Mouse (Mus musculus) activated CD4-positive, CD25-positive, alpha-beta regulatory T cell, adult 4 months (primary cell): Measurements from ENCODE around the gene Smtnl1. TPM values are rescaled to one million over a fixed set of nuclear protein-coding genes. Genes with fewer than 3 reads are reported as not detected.

Experiments used
- ATAC-seq: one replicate; pipeline ENCODE4 v1.8.0; 2017
- polyA plus RNA-seq, 2 experiments: library from polyadenylated mRNA; unstranded; fragments of 100-300 nt; shearing (Covaris generic); gene quantifications; one replicate each; pipeline ENCODE4 v1.2.1; 2017

The Smtnl1 gene
- polyA plus RNA-seq: not detected

DNA sequence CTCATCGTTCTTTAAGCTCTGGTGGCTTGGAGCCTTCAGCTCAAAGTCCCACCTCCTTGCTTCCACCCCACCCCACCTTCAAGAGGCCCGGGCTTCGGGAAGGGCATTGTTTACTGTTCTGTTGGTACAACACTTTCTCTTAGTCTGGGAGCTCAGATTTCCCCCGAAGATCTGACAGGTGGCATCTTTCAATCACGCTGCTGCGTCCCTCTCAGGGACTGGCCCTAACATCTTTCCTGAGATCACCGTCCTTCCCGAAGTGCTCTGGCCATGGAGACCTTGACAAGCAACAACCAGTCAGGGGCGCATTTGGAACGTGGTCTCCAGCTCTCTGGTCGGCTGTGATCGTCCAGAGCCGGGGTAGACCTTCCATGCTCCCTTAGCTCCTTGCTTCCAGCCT is at the start of gene Smtnl1:
TSS of gene Smtnl1 (minus strand) at position 101 of the 400 bp plus-strand sequence.
- ATAC-seq: no peak

DNA sequence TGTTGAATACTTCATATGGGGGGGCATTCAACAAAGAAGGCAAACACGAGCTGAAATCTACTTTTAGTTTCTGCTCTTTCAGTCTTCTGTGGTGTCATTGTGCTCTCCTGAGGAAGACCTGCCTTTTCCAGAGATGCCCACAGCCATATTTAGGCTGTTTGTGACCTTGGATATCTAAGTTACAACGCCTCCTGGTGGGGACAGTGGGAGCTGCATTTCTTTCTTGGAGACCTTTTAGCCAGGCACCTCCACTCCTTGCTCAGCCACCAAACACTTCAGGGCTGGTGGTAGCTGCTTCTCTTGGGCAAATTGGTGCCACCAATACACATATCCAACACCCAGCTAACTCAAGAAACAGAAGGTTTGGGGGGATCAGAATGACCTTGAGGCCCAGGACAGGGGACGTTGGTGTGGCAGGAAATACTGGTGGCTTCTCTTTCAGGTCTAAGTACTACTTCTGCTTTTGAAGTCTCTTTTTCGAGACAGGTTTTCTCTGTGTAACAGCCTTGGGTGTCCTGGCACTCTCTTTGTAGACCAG is 48.2 kb upstream of the Smtnl1 start:
- ATAC-seq: no peak

DNA sequence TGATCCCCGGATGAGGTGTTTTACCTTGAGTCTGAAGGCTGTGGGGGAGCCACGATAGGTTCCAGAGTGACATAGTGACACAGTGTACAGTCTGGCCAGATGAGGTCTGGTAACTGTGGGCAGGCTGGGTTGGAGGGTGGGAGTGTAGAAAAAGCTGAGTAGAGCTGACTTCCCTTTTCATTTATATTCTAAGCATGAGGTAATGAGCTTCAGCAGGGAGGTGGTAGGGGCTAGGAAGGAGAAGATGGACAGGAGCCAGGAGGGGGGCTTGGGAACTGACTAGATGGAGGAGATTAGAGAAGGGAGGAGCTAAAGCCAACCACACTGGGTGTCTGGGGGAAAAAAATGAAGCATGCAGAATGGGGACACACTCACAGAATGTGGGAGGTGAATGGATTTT is 46.5 kb upstream of the Smtnl1 start:
- ATAC-seq: no peak

DNA sequence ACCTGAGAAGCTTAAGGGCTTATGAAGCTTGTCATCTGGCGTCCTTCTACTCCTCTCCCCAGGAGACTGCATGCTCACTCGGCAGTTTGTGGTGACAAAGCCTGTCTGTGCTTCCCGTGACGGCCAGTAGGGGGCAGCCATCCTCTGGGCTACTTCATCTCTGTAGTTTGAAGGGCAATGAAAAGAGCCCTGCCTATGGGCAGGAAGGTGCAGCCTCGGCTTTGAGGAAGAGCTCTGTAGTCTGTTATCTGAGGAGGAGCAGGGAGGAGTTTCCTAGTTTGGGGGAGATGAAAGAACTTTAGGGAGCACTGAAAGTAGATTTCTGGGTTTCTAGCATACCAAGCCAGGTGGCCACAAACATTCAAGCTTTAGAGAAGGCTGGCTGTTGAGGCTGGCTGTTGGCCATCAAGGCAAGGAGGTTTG is 46.1 kb upstream of the Smtnl1 start:
- ATAC-seq: peak; percentile 64

DNA sequence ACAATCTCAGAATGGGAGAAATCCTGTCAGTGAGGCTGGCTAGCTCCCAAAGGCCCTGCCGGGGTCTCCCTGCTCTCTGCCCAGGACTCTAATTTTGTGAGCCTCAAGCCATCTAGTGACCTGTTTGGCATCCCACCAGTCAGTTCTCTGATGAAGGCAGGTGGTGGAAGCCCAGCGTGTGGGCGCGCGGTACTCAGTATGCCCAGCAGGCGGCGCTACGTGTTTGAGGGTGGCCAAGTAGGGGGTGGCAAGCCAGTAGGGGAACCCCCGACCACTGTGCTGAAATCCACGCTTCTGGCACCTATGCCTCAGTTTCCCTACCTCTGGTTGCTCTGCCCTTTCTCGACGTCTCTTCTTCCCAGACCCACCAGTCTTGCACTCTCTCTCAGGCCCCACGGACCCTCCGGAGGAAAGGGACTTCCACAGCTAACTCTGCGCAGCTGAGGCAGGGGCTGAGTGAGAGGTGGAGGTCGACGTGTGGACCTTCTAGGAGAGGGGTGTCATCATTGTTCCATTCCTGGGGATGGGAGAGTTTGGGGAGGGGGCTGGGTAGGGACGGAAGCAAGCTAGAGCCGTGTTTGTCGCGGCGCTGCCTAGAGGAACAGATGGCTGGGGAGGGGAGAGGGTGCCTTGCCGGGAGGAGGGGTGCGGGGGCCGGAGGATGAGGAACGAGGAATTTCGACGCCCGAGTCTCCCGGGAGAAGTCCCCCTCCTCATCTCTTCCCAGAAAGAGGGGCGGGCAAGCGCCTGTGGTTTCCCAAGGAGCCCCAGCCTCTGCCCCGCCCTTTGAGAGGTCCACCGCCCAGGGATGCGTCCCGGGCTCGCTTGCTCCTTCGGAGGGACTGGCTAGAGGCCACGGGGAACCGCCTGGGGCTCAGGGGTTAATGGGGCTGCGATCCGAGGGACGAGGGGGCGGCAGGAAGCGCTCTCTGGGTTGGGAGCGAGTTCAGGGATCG is 43.4 kb upstream of the Smtnl1 start:
- peak; percentile 54 for ATAC-seq

DNA sequence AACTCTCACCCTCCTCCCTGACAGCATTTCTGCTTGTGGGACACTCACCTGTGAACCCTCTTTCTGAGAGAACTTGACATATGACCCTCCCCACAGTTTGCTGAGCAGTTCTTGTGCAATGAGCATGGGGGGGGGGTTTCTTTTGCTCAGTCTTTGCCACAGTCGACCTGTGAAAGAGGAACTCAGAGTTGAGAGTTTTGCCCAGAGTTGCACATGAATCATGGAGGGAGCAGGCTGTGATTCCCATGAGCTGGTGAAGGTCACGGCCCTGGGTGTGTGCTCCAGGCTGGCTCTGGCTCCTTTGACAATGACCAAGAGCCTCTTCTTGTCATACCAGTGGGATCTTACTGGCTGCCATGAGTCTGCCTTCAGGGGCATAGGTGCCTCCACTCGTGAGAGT is 39.8 kb upstream of the Smtnl1 start:
- no peak for ATAC-seq

DNA sequence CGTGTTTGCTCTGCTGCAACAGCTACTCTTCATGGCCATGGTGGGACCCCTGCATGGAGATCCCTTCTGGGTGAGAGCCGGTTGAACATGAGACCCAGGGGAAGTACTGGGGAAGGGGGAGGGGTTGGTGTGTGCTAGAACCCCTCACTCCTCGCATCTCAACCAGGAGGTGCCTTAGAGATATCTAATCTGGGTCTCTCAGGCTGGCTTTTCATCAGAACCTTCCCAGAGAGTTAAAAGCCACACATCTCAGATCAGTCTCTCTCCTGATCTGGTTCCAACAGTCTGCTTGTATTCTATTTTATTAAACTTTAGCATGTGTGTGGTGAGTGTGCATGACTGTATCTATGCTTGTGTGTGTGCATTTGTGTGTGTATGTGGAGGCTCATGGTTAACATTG is 39.0 kb upstream of the Smtnl1 start:
- ATAC-seq: no peak

DNA sequence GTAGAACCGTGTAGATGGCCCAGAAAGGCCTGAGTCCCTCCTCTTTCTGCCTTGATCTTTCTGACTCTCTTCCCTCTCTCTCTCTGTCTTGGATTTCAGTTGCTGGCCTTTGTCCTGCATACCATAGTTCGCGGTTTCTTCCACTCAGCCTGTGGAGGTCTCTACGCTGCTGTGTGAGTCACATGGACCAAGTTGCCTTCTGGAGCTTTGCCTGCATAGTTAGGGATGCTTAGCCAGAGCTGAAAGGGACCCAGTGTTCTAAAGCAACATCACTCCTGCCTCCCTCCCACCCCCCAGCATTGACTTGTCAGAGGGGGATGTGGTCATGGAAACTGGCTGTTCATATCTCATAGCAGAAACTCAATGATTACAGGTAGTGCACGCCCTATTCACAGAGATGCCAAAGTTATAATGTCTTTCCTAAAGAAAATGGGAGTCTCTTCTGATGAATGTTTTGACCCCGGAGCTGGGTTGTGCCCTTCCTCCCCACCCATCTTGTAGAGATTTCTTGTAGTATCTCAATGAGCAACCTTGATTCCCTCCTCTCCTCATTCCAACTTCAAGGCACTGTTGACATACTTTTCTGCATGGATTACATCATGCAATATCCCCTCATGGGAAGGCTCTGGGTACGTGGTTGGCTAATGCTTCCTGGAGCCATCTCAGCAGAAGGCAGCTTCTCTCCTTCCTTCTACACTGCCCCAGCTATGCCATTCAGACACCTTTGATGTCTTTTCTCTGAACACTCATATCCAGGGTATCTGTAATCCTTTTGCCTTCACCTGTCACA is 37.7 kb upstream of the Smtnl1 start:
- ATAC-seq: no peak

DNA sequence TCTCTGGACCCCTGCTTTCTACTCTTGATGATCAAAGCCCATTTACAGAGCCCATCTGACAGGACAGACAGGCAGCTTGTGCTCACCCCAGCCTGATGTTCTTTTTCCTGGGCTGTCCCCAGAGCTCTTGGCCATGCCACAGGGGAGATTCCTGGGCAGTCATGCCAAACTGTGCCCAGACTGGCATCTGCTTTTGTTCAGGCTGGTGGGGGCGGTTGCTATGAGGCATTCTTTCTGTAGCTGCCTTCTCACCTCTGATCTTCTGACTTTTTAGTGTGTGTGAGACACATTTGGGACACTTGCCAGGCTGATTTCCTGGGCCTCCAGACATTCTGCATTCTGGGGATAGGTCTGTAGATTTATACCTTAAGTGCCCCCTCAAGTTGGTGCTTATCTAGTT is 36.1 kb upstream of the Smtnl1 start:
- ATAC-seq: no peak

DNA sequence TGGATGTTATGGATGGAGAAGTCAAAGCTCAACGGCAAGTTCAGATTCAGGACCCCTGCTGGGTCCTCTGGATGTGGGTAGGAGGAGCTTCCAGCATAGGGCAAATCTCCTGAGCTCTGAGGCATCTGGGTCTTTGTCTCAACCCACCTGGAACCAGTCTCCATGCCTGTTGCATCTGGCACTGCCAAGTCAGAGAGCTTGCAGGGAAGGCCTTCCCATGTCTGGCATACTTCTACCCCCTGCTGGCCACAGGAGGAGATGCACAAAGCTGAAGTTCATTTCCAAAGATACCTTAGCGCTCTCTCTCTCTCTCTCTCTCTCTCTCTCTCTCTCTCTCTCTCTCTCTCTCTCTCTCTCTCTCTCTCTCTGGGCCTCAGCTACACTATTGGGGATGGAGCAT is 33.3 kb upstream of the Smtnl1 start:
- peak; percentile 89 for ATAC-seq

DNA sequence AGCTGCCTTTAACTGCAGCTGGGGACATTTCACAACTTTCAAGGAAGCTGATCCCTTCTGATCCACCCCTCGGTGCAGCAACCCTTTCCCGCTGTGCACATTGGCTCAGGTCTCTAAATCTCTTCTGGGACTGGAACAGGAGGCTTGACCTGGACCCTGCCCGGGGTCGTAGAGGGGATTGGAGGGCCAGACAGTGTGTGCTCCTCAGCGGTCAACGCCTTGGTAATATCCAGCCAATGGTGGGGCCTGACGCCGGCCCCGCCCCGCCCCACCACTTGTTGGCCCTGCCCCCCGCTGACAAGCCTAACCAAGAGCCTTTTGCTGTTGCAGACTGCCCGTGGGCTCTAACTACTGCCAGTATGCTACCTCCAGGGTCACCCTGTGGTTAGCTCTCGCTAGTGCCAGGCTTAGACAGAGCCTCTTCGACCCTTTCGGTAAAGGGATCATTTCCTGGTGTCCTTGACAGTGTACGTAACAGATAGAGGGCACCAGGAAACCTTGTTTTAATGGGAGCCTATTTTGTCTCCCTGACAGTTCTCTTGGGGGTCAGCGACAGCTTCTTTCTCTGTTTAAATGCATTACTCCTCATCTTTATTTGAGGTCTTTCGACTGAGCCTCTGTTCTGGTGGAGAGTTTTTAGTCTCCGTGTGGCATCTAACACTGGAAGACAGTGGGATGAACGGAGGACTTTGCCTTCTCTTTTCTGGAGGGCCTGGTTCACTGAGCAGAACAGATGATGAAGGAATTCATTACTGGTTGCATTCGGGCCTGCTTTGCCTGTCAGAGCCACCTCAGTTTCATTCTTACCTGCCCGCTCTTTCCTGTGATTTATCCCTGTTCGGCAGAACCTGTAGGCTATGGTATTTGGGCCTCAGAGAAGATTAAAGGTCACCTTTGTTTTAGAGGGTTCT is 28.9 kb upstream of the Smtnl1 start:
- ATAC-seq: no peak

DNA sequence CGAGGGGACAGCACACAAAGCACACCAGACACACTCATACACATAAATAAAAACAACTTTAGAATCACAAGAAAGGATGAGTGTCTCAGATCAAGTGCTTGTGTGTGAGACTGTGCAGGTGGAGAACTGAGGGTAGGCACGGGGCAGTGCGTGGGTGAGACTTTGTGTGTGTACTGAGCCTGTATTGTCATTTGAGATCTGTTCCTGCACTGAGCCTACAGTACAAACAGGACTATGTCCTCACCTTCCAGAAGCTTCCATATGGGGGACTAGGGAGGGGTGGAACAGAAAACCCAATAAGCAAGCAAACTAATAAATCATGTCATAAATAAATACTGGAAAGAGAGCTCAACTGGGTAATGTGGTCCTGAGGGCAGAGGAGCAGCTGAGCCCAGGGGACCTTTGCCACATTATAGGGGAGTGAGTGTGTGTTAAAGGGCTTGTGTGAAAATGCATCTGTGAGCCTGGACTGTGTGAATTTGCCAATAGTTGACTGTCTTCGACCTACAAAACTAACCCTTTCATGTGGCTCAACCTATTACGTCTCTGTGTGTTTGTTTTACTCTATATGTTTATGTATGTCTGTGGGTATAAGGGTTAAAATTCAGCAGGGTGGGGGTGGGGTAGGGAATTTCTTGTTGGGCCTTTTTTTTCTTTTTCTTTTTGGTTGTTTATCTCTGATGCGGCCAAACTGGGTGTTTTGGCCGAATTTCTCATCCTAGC is 28.1 kb upstream of the Smtnl1 start:
- no peak for ATAC-seq

DNA sequence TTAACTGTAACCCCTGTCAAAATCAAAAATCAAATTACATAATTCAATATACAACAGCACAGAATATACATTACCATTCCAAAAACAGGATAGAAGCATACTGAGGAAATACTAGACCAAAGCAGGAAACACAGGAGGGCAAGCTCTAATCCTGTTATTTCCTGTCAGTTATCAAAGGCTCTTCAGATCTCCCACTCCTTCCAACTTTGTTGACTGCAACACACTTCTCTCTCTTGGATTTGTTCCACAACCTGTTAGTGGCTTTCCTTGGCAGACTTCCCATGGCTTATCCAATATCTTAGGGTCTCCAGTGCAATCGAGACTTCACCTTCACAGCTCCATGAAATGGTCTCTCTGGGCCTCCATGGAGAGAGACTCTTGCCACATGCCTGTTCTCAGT is 22.8 kb upstream of the Smtnl1 start:
- no peak for ATAC-seq

DNA sequence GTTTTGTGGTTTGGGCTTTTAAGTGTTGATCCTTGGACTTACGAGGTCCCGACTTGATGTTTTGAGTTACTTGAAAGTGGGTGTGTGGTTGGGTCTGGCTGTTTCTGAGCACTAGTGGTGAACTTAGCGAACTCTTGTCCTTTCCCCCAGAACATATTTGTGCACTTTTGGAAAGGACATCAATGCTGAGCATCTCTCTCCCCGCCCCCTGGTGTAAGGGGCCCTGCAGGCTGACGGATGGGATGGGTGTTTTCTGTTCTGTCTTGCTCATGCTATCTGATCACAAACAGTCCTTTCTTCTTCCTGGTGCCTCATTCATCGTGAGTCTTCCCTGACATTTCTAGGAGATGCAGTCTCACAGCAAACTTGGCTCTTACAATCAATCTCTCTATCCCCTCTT is 21.2 kb upstream of the Smtnl1 start:
- no peak for ATAC-seq

DNA sequence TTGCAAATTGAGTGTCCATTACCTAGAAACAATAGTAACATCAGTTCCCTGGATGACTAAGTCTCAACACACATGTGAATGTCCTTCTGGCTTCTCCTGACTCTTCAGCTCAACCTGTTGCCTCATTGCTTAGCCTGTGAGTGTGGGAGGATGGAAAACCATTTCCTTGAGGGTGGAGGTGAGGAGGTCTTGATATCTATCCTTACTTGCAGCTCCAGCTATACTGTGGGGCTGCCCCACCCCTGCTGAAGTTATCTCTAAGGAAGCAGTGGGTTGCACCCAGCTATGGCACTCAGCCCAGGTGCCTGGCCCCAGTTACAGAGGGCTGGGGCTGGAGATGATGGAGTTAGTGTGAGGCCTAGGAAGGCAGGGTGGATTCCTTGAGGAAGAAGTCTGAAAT is 19.5 kb upstream of the Smtnl1 start:
- no peak for ATAC-seq

DNA sequence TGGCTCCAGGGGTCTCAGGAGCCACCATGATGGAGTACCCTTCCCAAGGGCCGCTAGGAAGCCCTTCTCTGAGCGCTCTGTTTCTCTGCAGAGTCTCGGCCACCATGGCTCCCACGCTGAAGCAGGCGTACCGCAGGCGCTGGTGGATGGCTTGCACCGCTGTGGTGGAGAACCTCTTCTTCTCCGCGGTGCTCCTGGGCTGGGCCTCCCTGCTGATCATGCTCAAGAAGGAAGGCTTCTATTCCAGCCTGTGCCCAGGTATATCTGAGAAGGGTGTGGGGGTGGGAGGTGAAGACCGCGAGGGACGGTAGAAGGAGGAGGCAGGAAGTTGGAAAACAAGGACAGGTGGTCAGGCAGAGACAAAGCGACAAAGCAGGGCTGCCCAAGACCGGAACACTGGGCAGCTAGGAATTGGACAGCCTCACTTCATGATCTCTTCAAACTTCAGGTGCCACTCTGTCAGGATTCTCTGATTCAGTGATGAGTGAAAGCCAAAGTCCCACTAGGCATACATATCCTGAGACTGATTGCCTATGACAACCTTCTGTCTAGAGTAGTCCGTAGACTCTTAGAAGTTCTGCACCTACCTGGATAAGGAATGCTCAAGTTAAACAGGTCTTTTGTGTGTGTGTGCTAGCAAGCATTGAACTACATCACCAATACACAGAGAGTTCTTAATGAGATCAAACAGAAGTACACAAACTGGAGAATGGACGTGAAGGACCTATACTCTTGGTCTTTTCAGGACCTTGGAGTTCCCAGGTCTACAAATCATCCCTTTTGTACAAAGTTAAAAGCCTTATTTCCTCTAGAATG is 18.5 kb upstream of the Smtnl1 start:
- ATAC-seq: no peak

DNA sequence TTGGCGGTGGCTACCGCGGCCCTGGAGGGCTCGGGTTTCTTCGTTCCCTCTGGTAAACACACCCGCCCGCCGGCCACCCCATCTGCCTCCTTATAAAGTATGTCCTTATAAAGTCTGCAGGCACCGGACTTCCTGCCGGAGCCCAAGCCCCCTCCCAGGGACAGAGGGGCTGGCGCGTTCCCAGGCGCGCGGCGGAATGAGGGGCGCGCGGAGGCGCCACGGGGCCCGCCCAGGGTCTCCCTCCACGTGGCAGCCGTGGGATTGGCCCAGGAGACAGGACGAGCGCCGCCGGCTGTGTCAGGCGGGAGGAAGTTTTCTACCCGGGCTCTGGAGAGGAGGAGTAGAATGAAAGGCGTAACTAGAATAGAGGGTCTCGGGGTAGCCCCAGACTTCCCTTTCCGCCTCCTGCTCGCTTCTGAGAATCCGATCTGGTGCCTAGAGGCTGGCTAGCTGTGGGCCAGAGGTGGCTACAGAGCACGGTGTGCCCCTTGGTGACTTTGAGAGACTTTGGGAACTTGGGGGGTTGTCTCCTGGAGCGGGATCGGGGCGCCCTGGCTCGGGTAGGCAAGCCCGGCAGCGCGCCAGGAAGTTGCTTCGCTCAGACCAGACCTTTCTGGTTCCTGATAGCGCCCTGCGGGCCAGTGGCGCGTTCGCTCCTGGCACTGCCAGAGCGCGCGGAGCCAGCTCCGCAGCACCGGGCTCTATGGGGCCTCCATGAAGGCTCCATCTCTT is 17.7 kb upstream of the Smtnl1 start:
- ATAC-seq: no peak

DNA sequence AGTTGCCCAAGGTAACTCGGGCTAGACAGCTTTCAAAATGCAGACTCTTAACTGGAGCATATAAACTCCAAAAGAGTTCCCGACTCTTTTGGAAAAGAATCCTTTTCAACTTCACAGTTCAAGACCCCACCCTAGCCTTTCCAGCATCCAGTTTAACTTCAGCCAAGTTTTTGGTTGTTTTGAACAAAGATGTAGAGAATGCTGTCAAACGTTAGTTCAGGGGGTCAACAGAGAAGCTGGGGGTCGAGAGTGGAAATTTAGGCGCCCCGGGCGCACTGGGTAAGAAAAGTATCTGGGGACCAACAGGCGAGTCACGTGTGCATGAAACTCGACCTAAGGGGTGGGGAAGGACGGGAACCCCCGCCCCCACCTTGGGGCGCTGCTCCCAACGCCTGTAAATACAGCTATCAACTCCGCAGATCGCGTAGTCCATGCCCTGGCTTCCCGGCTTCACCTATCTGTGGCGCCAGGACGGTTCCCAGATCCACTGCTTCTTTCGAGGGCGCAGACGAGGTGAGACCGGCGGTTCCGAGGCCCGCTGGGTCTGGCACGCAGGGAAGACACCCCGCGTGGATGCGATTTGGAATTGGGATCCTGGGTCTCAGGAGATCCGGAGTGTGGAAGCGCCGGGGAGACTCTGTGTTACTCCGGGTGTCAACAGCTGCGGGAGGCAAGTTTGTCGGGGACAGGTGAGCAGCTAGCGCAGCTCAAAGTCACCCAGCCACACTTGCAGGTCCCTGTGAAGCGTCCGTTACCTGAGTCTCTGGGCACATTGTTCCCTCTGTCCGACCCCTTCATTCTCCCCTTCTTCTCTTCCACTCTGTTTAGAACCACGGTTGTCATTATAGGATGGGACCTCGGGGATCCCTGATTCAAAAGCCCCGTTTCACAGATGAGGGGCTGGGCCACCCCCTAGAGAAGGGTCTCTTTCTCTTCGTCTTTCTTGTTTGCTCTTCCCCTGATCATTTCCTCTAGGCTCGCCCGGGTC is 16.8 kb upstream of the Smtnl1 start:
- ATAC-seq: no peak

DNA sequence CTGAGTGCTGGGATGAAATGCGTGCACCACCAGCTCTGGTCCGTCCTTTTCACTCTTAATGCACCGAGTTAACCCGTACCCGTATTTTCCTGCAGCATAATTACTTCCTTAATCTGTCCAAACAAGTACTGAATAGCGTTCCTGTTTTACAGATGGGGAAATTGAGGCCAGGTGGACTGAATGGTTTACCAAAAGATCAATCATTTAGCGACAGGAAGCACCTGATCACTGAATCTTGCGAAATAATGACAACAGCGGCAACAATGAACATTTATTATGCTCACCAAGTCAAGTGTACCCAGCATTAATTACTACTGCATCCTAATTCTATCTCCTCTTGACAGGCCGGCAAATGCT is 16.1 kb upstream of the Smtnl1 start, which contains the start of gene Slc43a1:
TSS of gene Slc43a1 (plus strand) at position 258 of the 357 bp plus-strand sequence.
- no peak for ATAC-seq
